Mouse (Mus musculus) MEL (cell line): ENCODE results near the gene Zbtb38. TPM values are rescaled to one million over a fixed set of nuclear protein-coding genes. Genes with fewer than 3 reads are reported as not detected.

Experiments
- DNase-seq: peaks from one replicate; pipeline ENCODE4 v3.0.0; 2011; ENCODE audit warnings: low read depth, low spot score
- H3K27ac ChIP-seq: 2 replicates; pipeline ENCODE4 v1.5.1; 2012; ENCODE audit warnings: low read depth, mild to moderate bottlenecking, control low read depth, low read length, moderate library complexity; ENCODE audit not compliant: control insufficient read depth
- H3K27me3 ChIP-seq, 2 experiments: fragments of 150-350 bp in 1 of 2; sonication (generic) in 1 of 2; 2 replicates each; pipeline ENCODE4 v1.6.1; 2012; ENCODE audit warnings: low read length in 2 of 2, mild to moderate bottlenecking in 2 of 2, improper control_type of control experiment in 1 of 2, moderate library complexity in 1 of 2; ENCODE audit not compliant: insufficient read depth in 2 of 2, control insufficient read depth in 1 of 2
- H3K36me3 ChIP-seq, 2 experiments: 2 replicates each; pipeline ENCODE4 v1.6.1; 2012 to 2014; ENCODE audit warnings: low read length in 2 of 2, improper control_type of control experiment in 1 of 2, inconsistent platforms in 1 of 2, mild to moderate bottlenecking in 1 of 2; ENCODE audit not compliant: insufficient read depth in 2 of 2, control insufficient read depth in 1 of 2
- H3K4me1 ChIP-seq, 2 experiments: fragments of 150-350 bp in 1 of 2; sonication (generic) in 1 of 2; 2 replicates each; pipeline ENCODE4 v1.6.1; 2012; ENCODE audit warnings: low read length in 2 of 2, improper control_type of control experiment in 1 of 2, mild to moderate bottlenecking in 1 of 2; ENCODE audit not compliant: insufficient read depth in 2 of 2, control insufficient read depth in 1 of 2
- H3K4me3 ChIP-seq, 2 experiments: fragments of 150-350 bp in 1 of 2; sonication (generic) in 1 of 2; 2 replicates each; pipeline ENCODE4 v1.5.1; 2012; ENCODE audit warnings: low read depth in 2 of 2, low read length in 2 of 2, mild to moderate bottlenecking in 2 of 2, moderate library complexity in 2 of 2, control low read depth in 1 of 2, improper control_type of control experiment in 1 of 2; ENCODE audit not compliant: control insufficient read depth in 1 of 2, insufficient read depth in 1 of 2
- H3K79me2 ChIP-seq: 2 replicates; pipeline ENCODE4 v1.6.1; 2012; ENCODE audit warnings: mild to moderate bottlenecking, low read length, moderate library complexity; ENCODE audit not compliant: control insufficient read depth, poor library complexity, insufficient read depth
- H3K9ac ChIP-seq: 2 replicates; pipeline ENCODE4 v1.6.1; 2012; ENCODE audit warnings: low read depth, mild to moderate bottlenecking, control low read depth, low read length, moderate library complexity; ENCODE audit not compliant: control insufficient read depth, poor library complexity, severe bottlenecking
- H3K9me3 ChIP-seq: fragments of 150-350 bp; sonication (generic); replicated peaks from 2 replicates; pipeline ENCODE4 v1.6.1; 2012; ENCODE audit warnings: mild to moderate bottlenecking, low read length, improper control_type of control experiment, moderate library complexity; ENCODE audit not compliant: insufficient read depth
- BHLHE40 ChIP-seq: IDR thresholded peaks from 2 replicates; pipeline ENCODE4 v1.6.1; 2012; ENCODE audit warnings: low read depth, mild to moderate bottlenecking, inconsistent platforms, low read length, improper control_type of control experiment, borderline replicate concordance
- CHD2 ChIP-seq: IDR thresholded peaks from 2 replicates; pipeline ENCODE4 v1.6.1; 2011; ENCODE audit warnings: low read length, improper control_type of control experiment
- CTCF ChIP-seq, 3 experiments: IDR thresholded peaks in 2 of 3; conservative IDR thresholded peaks in 1 of 3; 2 replicates each; pipeline ENCODE4 v1.5.1; 2011 to 2012; ENCODE audit warnings: low read length in 3 of 3, low read depth in 2 of 3, mild to moderate bottlenecking in 2 of 3, improper control_type of control experiment in 1 of 3, inconsistent platforms in 1 of 3, mixed read lengths in 1 of 3, moderate library complexity in 1 of 3; ENCODE audit not compliant: control insufficient read depth in 1 of 3, insufficient read depth in 1 of 3, poor library complexity in 1 of 3, severe bottlenecking in 1 of 3
- EP300 ChIP-seq, 2 experiments: IDR thresholded peaks; 2 replicates each; pipeline ENCODE4 v1.6.1; 2011; ENCODE audit warnings: improper control_type of control experiment in 2 of 2, low read length in 2 of 2, low read depth in 1 of 2, mild to moderate bottlenecking in 1 of 2
- ETS1 ChIP-seq: IDR thresholded peaks from 2 replicates; pipeline ENCODE4 v1.6.1; 2012; ENCODE audit warnings: low read depth, mild to moderate bottlenecking, inconsistent platforms, low read length, improper control_type of control experiment, moderate library complexity
- GABPA ChIP-seq: IDR thresholded peaks from 2 replicates; pipeline ENCODE4 v1.6.1; 2012; ENCODE audit warnings: low read depth, mild to moderate bottlenecking, inconsistent platforms, low read length, improper control_type of control experiment, moderate library complexity
- GATA1 ChIP-seq: IDR thresholded peaks from 2 replicates; pipeline ENCODE4 v1.6.1; 2011; ENCODE audit warnings: low read depth, low read length, improper control_type of control experiment
- MAFK ChIP-seq: IDR thresholded peaks from 2 replicates; pipeline ENCODE4 v1.6.1; 2011; ENCODE audit warnings: low read depth, mild to moderate bottlenecking, low read length, improper control_type of control experiment, borderline replicate concordance
- MAX ChIP-seq: IDR thresholded peaks from 2 replicates; pipeline ENCODE4 v1.6.1; 2011; ENCODE audit warnings: low read length, improper control_type of control experiment
- MAZ ChIP-seq: IDR thresholded peaks from 2 replicates; pipeline ENCODE4 v1.6.1; 2012; ENCODE audit warnings: low read depth, mild to moderate bottlenecking, inconsistent platforms, low read length, improper control_type of control experiment
- MEF2A ChIP-seq: IDR thresholded peaks from 2 replicates; pipeline ENCODE4 v1.6.1; 2014; ENCODE audit warnings: low read depth, mild to moderate bottlenecking, inconsistent platforms, low read length, improper control_type of control experiment; ENCODE audit not compliant: poor library complexity, insufficient replicate concordance, severe bottlenecking; ENCODE audit errors: extremely low read depth
- MXI1 ChIP-seq: IDR thresholded peaks from 2 replicates; pipeline ENCODE4 v1.6.1; 2011; ENCODE audit warnings: mild to moderate bottlenecking, low read depth, low read length, improper control_type of control experiment
- MYB ChIP-seq: IDR thresholded peaks from 2 replicates; pipeline ENCODE4 v1.6.1; 2011; ENCODE audit warnings: mild to moderate bottlenecking, low read depth, low read length, improper control_type of control experiment
- MYC ChIP-seq: IDR thresholded peaks from 2 replicates; pipeline ENCODE4 v1.6.1; 2011; ENCODE audit warnings: low read depth, mild to moderate bottlenecking, low read length, improper control_type of control experiment, moderate library complexity
- NELFE ChIP-seq: IDR thresholded peaks from 2 replicates; pipeline ENCODE4 v1.6.1; 2011; ENCODE audit warnings: low read depth, low read length, improper control_type of control experiment
- POLR2AphosphoS2 ChIP-seq: IDR thresholded peaks from 2 replicates; pipeline ENCODE4 v1.6.1; 2011; ENCODE audit warnings: low read length, improper control_type of control experiment
- POLR2AphosphoS5 ChIP-seq: IDR thresholded peaks from 2 replicates; pipeline ENCODE4 v1.6.1; 2012; ENCODE audit warnings: low read depth, borderline replicate concordance, mild to moderate bottlenecking, inconsistent platforms, low read length, moderate library complexity, mixed read lengths
- RCOR1 ChIP-seq: IDR thresholded peaks from 2 replicates; pipeline ENCODE4 v1.6.1; 2012; ENCODE audit warnings: low read depth, mild to moderate bottlenecking, inconsistent platforms, low read length, improper control_type of control experiment
- TAL1 ChIP-seq: IDR thresholded peaks from 2 replicates; pipeline ENCODE4 v1.6.1; 2012; ENCODE audit warnings: mild to moderate bottlenecking, inconsistent platforms, low read length, moderate library complexity, mixed read lengths
- TBP ChIP-seq: IDR thresholded peaks from 2 replicates; pipeline ENCODE4 v1.8.0; 2011; ENCODE audit warnings: low read depth, low read length, improper control_type of control experiment
- TCF12 ChIP-seq: IDR thresholded peaks from 2 replicates; pipeline ENCODE4 v1.6.1; 2014; ENCODE audit warnings: low read depth, mild to moderate bottlenecking, inconsistent platforms, low read length, improper control_type of control experiment, moderate library complexity
- UBTF ChIP-seq: IDR thresholded peaks from 2 replicates; pipeline ENCODE4 v1.6.1; 2012; ENCODE audit warnings: low read depth, mild to moderate bottlenecking, inconsistent platforms, low read length, improper control_type of control experiment, moderate library complexity, borderline replicate concordance; ENCODE audit not compliant: insufficient read depth
- USF1 ChIP-seq: IDR thresholded peaks from 2 replicates; pipeline ENCODE4 v1.6.1; 2014; ENCODE audit warnings: low read depth, mild to moderate bottlenecking, inconsistent platforms, low read length, improper control_type of control experiment, moderate library complexity
- ZC3H11A ChIP-seq: IDR thresholded peaks from 2 replicates; pipeline ENCODE4 v1.6.1; 2012; ENCODE audit warnings: low read depth, mild to moderate bottlenecking, inconsistent platforms, low read length, improper control_type of control experiment
- ZMIZ1 ChIP-seq: IDR thresholded peaks from 2 replicates; pipeline ENCODE4 v1.6.1; 2012; ENCODE audit warnings: low read depth, mild to moderate bottlenecking, inconsistent platforms, low read length, improper control_type of control experiment, moderate library complexity
- polyA plus RNA-seq, 2 experiments: library from polyadenylated mRNA; stranded (reverse) in 1 of 2; unstranded in 1 of 2; fragments of >175 nt in 1 of 2; fragments of >200 nt in 1 of 2; gene quantifications; 2 replicates each; pipeline versions ENCODE4 v1.2.1 to v1.2.4; 2012; ENCODE audit warnings: low replicate concordance in 2 of 2, low read depth in 1 of 2; ENCODE audit not compliant: insufficient read length in 2 of 2, insufficient read depth in 1 of 2, missing spikeins in 1 of 2
- total RNA-seq: library from RNA; depleted of rRNA; stranded (reverse); fragments of 300-350 nt; gene quantifications from 2 replicates; pipeline ENCODE4 v1.2.3, GENCODE M21; 2012

The Zbtb38 gene
- total and polyA plus RNA-seq, 3 experiments, result 10.9 to 65.0 (median 12.2) TPM

DNA sequence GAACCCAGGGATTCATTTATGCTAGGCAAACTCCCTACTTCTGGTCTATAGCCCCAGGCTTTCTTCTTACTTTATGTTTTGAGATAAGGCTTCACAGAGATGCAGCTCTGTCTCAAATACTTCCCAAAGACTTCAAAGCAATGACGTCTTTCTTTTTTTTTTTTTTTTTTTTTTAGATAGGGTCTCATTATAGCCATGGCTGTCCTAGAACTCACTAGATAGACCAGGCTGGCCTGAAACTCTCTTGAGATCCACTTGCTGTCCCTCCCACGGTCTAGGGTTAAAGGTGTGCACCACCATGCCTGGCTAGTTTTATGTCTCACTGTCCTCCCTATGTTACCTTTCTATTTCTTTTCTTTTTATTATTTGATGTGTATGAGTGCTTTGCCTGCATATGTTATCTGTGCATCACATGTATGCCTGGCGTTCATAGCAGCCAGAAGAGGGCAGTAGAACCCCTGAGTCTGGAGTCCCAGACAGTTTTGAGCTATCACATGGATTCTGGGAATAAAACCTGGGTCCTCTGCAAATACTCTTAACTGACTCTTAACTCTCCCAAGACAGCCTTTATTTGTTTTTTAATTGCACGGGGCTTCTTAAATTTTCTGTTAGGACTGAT is 37.9 kb upstream of the Zbtb38 start (continued):
- no peak for TF ChIP-seq TBP
- 0 out of 2 replicates have a peak, but pooled peaks have one; percentile 36 for TF ChIP-seq MAX
- peak; percentile 17 to 24; a peak in 1 of 4 replicates for TF ChIP-seq EP300 (IDR thresholded peaks at IDR 0.05; ENCODE audit: low read depth in 1 of 2, low read length in 2 of 2)
- TF ChIP-seq NELFE, result no peak
- peak; percentile 77; the same call in 1 of the 2 replicates for TF ChIP-seq MYC
- 0 out of 2 replicates have a peak, but pooled peaks have one; percentile 4 for TF ChIP-seq TAL1
- 0 out of 2 replicates have a peak, but pooled peaks have one; percentile 9 for TF ChIP-seq BHLHE40
- TF ChIP-seq GABPA, result no peak
- no peak for TF ChIP-seq UBTF
- TF ChIP-seq ZC3H11A, result peak; percentile 45; the same call in 1 of the 2 replicates

DNA sequence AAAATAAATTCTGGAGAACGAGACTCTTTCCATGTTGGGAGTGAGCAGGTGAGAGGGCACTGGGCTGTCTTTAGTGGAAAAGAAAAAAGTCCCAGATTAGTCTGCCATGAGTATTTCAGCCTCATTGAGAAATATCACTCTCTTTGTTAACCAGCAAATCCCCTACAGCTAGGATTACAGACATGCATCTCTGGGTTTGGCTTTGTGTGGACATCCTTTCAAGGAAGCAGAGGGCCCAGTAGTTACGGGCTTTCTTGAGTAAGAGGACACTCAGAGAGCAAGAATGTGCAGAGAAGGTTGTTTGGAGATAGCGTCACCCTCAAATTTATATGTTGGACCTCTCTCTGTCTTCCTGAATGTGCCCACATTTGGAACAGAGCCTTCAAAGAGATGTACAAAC is 37.3 kb upstream of the Zbtb38 start:
- no peaks in the 10 kb centered on the region for H3K27me3 ChIP-seq
- DNase-seq, result no peak
- no peak overlapping the region for H3K27ac ChIP-seq
- H3K9me3 ChIP-seq, result no peaks in the 10 kb centered on the region
- no peak overlapping the region for H3K9ac ChIP-seq
- H3K36me3 ChIP-seq, result peaks cover 0 to 39% of the 10 kb centered on the region in 2 experiments; a peak in 2 of 4 replicates
- no peak overlapping the region for H3K4me3 ChIP-seq
- no peaks in the 10 kb centered on the region for H3K79me2 ChIP-seq
- peaks cover 13 to 41% of the 10 kb centered on the region in 2 experiments for H3K4me1 ChIP-seq
- TF ChIP-seq TAL1 (no peak), GATA1 (no peak), POLR2AphosphoS5 (no peak), MYB (no peak), MAX (no peak), USF1 (no peak), CTCF (IDR thresholded peaks at IDR 0.05 in 2 of 3, conservative IDR thresholded peaks at IDR 0.05 in 1 of 3; ENCODE audit: control insufficient read depth in 1 of 3, insufficient read depth in 1 of 3, low read depth in 2 of 3, low read length in 3 of 3, poor library complexity in 1 of 3, severe bottlenecking in 1 of 3) (no peak), POLR2AphosphoS2 (no peak), TBP (no peak), MXI1 (no peak)

DNA sequence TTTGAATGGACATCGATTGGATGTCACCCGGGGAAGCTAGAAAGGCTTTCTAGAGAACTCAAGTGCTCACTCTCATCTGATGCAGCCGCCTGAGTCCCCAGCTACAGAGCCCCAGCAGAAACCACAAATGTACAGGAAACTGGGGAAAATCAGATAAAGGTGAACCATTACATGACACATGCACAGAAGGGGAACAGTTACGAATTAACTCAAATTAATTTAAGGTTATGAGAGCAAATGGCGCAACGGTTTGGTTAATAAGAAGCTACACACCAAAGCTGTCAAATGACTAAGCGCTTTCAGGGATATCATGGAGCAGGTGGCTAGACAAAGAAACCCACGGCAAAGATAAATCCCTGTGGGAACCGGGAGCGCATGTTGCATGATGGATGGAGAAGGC is 35.2 kb upstream of the Zbtb38 start:
- peaks cover 0 to 44% of the 10 kb centered on the region in 2 experiments; a peak in 2 of 4 replicates for H3K36me3 ChIP-seq
- H3K79me2 ChIP-seq, result no peaks in the 10 kb centered on the region
- H3K4me1 ChIP-seq, result peaks cover 13 to 50% of the 10 kb centered on the region in 2 experiments
- no peaks in the 10 kb centered on the region for H3K27me3 ChIP-seq
- DNase-seq, result peak; percentile 89
- H3K9me3 ChIP-seq, result no peaks in the 10 kb centered on the region
- H3K9ac ChIP-seq, result peak overlapping the region; percentile 69
- peak overlapping the region; percentile 57 to 58 for H3K4me3 ChIP-seq
- H3K27ac ChIP-seq, result peak overlapping the region; percentile 96
- peak; percentile 70; the same call in 1 of the 2 replicates for TF ChIP-seq RCOR1
- peak; percentile 76 for TF ChIP-seq TBP
- TF ChIP-seq ETS1, result peak; percentile 88
- no peak for TF ChIP-seq MEF2A
- TF ChIP-seq MAFK, result peak; percentile 28; the same call in 1 of the 2 replicates
- peak; percentile 35; the same call in 1 of the 2 replicates for TF ChIP-seq NELFE
- no peak for TF ChIP-seq USF1
- TF ChIP-seq UBTF, result no peak
- peak; percentile 80 for TF ChIP-seq TCF12
- no peak for TF ChIP-seq CTCF (IDR thresholded peaks at IDR 0.05 in 2 of 3, conservative IDR thresholded peaks at IDR 0.05 in 1 of 3; ENCODE audit: control insufficient read depth in 1 of 3, insufficient read depth in 1 of 3, low read depth in 2 of 3, low read length in 3 of 3, poor library complexity in 1 of 3, severe bottlenecking in 1 of 3)
- TF ChIP-seq BHLHE40, result 0 out of 2 replicates have a peak, but pooled peaks have one; percentile 37
- 0 out of 2 replicates have a peak, but pooled peaks have one; percentile 41 for TF ChIP-seq MYB
- 0 out of 2 replicates have a peak, but pooled peaks have one; percentile 30 for TF ChIP-seq MAZ
- no peak for TF ChIP-seq CHD2
- TF ChIP-seq ZMIZ1, result no peak
- TF ChIP-seq MYC, result peak; percentile 82
